Mouse (Mus musculus) inflammation-experienced regulatory T-cells (primary cell): ENCODE results near the gene Mrc1. TPM values are rescaled to one million over a fixed set of nuclear protein-coding genes. Genes with fewer than 3 reads are reported as not detected.

ENCODE experiments used
- polyA plus RNA-seq, 2 experiments: library from polyadenylated mRNA; unstranded; fragments of 100-300 nt; shearing (Covaris generic); gene quantifications; one replicate each; pipeline ENCODE4 v1.2.1; 2017

Mrc1 gene
- 1 to 10 TPM in 1 of 2 experiments, under 1 TPM in 1; 0.02 to 3.3 TPM for polyA plus RNA-seq

GRCm38 (mm10) chr2:14229149-14229548, at the start of gene Mrc1:
TSS of gene Mrc1 (plus strand) at chr2:14229392.

Other genes starting within 250 kb of the Mrc1 start
- under 1 TPM in 1 of 2 experiments, not detected in 1; 0.21 TPM for gene Hacd1, start 173.3 kb upstream of the Mrc1 start, polyA plus RNA-seq
- gene Stam, start 155.3 kb upstream of the Mrc1 start, polyA plus RNA-seq = 10 to 100 TPM; 30.3 to 37.4 TPM
- gene Tmem236, start 54.9 kb upstream of the Mrc1 start, polyA plus RNA-seq = under 1 TPM; 0.07 to 0.12 TPM
- under 1 TPM in 1 of 2 experiments, not detected in 1; 0.11 TPM for gene Slc39a12, start 158.9 kb downstream of the Mrc1 start, polyA plus RNA-seq